Mouse (Mus musculus) lung, postnatal 25 days (tissue): ENCODE measurements at regions not wholly inside any gene's neighbourhood (a gene's known extent, or its start where the extent isn't known, plus 50 kb on each side); places are given as distances from the start of the nearest gene placed in this dataset.

Experiments
- DNase-seq: peaks from one replicate; pipeline ENCODE4 v3.0.0; 2022; ENCODE audit warnings: low spot score

- DNase-seq = no peak
Observed at GRCm38 (mm10) chr13:71146859-71147443, 305.3 kb upstream of the Adamts16 start.

GRCm38 (mm10) chr13:71138745-71139312 lies 297.2 kb upstream of the Adamts16 start:
- DNase-seq = no peak

GRCm38 (mm10) chr13:71135940-71136632 lies 294.5 kb upstream of the Adamts16 start:
- no peak for DNase-seq

- DNase-seq = no peak
Observed at GRCm38 (mm10) chr13:71121484-71121883, 279.9 kb upstream of the Adamts16 start.

GRCm38 (mm10) chr13:71108175-71108574 lies 266.6 kb upstream of the Adamts16 start:
- DNase-seq = peak; percentile 17

- peak; percentile 14 for DNase-seq
Observed at GRCm38 (mm10) chr13:71105229-71105838, 263.7 kb upstream of the Adamts16 start.

GRCm38 (mm10) chr13:71104419-71105228 lies 263.0 kb upstream of the Adamts16 start:
- no peak for DNase-seq

- DNase-seq = no peak
Observed at GRCm38 (mm10) chr13:71084301-71084700, 242.7 kb upstream of the Adamts16 start.

GRCm38 (mm10) chr13:71075916-71076315 lies 234.3 kb upstream of the Adamts16 start:
- DNase-seq = no peak

- no peak for DNase-seq
Observed at GRCm38 (mm10) chr13:71074012-71074411, 232.4 kb upstream of the Adamts16 start.

- no peak for DNase-seq
Observed at GRCm38 (mm10) chr13:71068757-71069201, 227.2 kb upstream of the Adamts16 start.

GRCm38 (mm10) chr13:71068011-71068410 lies 226.4 kb upstream of the Adamts16 start:
- no peak for DNase-seq

GRCm38 (mm10) chr13:71065568-71065967 lies 224.0 kb upstream of the Adamts16 start:
- DNase-seq = no peak

GRCm38 (mm10) chr13:71064590-71065307 lies 223.1 kb upstream of the Adamts16 start:
- no peak for DNase-seq

- no peak for DNase-seq
Observed at GRCm38 (mm10) chr13:71053361-71054264, 212.0 kb upstream of the Adamts16 start.

GRCm38 (mm10) chr13:71050646-71051045 lies 209.0 kb upstream of the Adamts16 start:
- DNase-seq = no peak

- no peak for DNase-seq
Observed at GRCm38 (mm10) chr13:71036000-71036399, 194.4 kb upstream of the Adamts16 start.

GRCm38 (mm10) chr13:71034926-71035687 lies 193.5 kb upstream of the Adamts16 start:
- DNase-seq = no peak

GRCm38 (mm10) chr13:71008216-71008615 lies 166.6 kb upstream of the Adamts16 start:
- DNase-seq = no peak

GRCm38 (mm10) chr13:71006117-71006516 lies 164.5 kb upstream of the Adamts16 start:
- DNase-seq = peak; percentile 24
